Mouse (Mus musculus): ENCODE data around the gene Nme8.

The Nme8 gene

GRCm38 (mm10) chr13:19697790-19698189, at the start of gene Nme8:
Gene Nme8 (minus strand): TSS chr13:19697794.
- no peak for DNase-seq (ENCODE audit: low read depth, low spot score)

GRCm38 (mm10) chr13:19745741-19746140, 48.1 kb upstream of the Nme8 start:
- DNase-seq (ENCODE audit: low read depth, low spot score) = no peak

GRCm38 (mm10) chr13:19744536-19744935, 46.9 kb upstream of the Nme8 start:
- DNase-seq (ENCODE audit: low read depth, low spot score) = no peak

- no peak for DNase-seq (ENCODE audit: low read depth, low spot score)
Observed at GRCm38 (mm10) chr13:19734597-19734996, 37.0 kb upstream of the Nme8 start.

GRCm38 (mm10) chr13:19730826-19731225, 33.2 kb upstream of the Nme8 start:
- DNase-seq (ENCODE audit: low read depth, low spot score) = no peak

GRCm38 (mm10) chr13:19718954-19719353, 21.4 kb upstream of the Nme8 start:
- DNase-seq (ENCODE audit: low read depth, low spot score) = no peak

GRCm38 (mm10) chr13:19717201-19717600, 19.6 kb upstream of the Nme8 start:
- no peak for DNase-seq (ENCODE audit: low read depth, low spot score)

GRCm38 (mm10) chr13:19703806-19704205, 6.2 kb upstream of the Nme8 start:
- DNase-seq (ENCODE audit: low read depth, low spot score) = no peak

- DNase-seq (ENCODE audit: low read depth, low spot score) = peak; percentile 79
Observed at GRCm38 (mm10) chr13:19701443-19702078, 4.0 kb upstream of the Nme8 start.

- no peak for DNase-seq (ENCODE audit: low read depth, low spot score)
Observed at GRCm38 (mm10) chr13:19700733-19701442, 3.3 kb upstream of the Nme8 start.

GRCm38 (mm10) chr13:19698524-19699173, 1.1 kb upstream of the Nme8 start:
- peak; percentile 68 for DNase-seq (ENCODE audit: low read depth, low spot score)

GRCm38 (mm10) chr13:19690417-19690816, 7.2 kb downstream of the Nme8 start:
- DNase-seq (ENCODE audit: low read depth, low spot score) = no peak

- no peak for DNase-seq (ENCODE audit: low read depth, low spot score)
Observed at GRCm38 (mm10) chr13:19689971-19690370, 7.6 kb downstream of the Nme8 start.

- DNase-seq (ENCODE audit: low read depth, low spot score) = peak; percentile 32
Observed at GRCm38 (mm10) chr13:19684007-19684406, 13.6 kb downstream of the Nme8 start.

- DNase-seq (ENCODE audit: low read depth, low spot score) = no peak
Observed at GRCm38 (mm10) chr13:19682879-19683640, 14.5 kb downstream of the Nme8 start.

GRCm38 (mm10) chr13:19674601-19675000, 23.0 kb downstream of the Nme8 start:
- no peak for DNase-seq (ENCODE audit: low read depth, low spot score)

GRCm38 (mm10) chr13:19674025-19674424, 23.6 kb downstream of the Nme8 start:
- no peak for DNase-seq (ENCODE audit: low read depth, low spot score)

GRCm38 (mm10) chr13:19668355-19669140, 29.0 kb downstream of the Nme8 start:
- no peak for DNase-seq (ENCODE audit: low read depth, low spot score)

GRCm38 (mm10) chr13:19652405-19652804, 45.2 kb downstream of the Nme8 start:
- DNase-seq (ENCODE audit: low read depth, low spot score) = no peak

- DNase-seq (ENCODE audit: low read depth, low spot score) = no peak
Observed at GRCm38 (mm10) chr13:19649824-19650223, 47.8 kb downstream of the Nme8 start.

- DNase-seq (ENCODE audit: low read depth, low spot score) = peak; percentile 50
Observed at GRCm38 (mm10) chr13:19644225-19644624, 53.4 kb downstream of the Nme8 start.
